Mouse (Mus musculus): ENCODE measurements around the gene Vps8.
A peak's percentile ranks its signal among the peaks of the same experiment; 100 is the strongest.

Vps8 gene

DNA sequence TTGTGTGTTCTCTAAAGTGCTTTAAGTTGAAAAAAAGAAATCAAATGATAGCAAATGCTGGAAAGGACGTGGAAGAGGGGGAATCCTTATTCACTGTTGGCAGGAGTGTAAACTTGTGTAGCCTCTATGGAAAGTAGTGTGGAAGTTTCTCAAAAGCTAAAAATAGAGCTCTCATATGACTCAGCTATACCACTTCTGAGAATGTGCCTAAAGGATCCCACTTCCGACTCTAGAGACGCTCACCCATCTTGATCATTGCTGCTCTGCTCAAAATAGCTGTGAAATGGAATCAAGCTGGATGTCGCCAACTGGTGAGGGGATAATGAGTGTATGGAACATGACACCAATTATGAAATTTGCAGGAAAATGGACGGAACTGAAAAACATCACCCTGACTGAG is 264.5 kb downstream of the Vps8 start:
- DNase-seq: no peak

DNA sequence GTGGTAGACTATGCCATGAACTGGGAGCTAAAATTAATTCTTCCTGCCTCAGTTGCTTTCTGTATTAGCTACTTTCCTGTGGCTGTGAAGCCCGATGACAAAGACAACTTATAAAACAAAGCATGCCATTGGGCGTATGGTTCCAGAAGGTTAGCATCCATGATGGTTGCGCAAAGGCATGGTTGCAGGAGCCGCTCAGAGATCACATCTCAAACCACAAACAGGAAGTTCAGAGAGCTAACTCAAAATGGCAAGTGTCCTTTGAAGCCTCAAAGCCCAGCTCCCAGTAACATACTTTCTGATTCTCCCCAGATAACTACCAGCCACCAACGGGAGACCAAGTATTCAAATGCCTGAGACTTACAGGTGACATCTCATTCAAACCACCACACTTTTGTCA is 266.2 kb downstream of the Vps8 start:
- no peak for DNase-seq

DNA sequence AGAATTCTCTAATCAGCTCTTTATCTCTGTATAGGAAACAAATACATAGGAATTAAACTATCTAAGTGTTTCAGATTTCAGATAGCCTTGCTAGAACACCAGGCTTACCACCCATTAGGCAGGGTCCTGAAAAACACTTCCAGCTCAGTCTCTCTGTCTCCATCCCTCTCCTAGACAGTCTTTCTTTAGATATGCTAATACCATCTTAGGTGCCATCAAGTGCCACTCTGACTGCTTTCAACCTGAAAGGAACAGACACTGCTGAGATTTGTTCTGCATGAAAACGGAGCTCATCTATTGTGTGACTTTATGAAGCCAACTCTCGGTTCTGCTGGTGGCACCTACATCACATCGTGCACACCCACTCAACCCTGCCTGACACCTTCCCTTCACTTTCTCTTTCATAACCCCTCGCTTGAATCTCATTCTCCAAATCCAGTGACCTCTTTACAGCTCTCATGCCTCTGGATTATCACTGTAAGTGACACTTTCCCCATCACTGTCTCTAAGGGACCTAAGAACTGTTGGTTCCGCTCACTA is 267.4 kb downstream of the Vps8 start:
- DNase-seq: no peak

DNA sequence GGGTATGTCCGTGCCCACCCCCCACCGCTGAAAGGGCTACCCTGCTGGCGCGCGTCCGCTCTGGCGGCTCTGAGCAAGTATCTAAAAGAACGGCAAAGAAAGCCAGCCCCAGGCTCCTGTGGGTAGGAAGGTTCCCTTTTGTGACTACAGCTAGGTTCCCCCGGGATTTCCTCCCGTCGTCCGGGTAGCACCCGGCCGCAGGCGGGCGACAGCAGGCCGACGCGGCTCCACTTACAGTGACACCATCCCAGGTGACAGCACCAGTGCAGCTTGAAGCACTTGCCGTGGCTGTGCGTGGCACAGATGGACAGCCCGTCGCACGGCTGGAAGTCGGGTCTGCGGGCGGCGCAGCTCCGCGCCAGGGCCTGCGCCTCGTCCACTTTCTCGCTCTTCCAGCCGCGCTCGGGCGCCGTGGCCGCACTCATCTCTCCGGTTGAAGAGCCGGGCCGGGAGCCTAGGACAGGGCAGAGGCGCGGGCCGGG is 271.1 kb downstream of the Vps8 start:
- DNase-seq: peak; percentile 86

Data from cerebellum, adult 9-11 months (tissue).